Mouse (Mus musculus): ENCODE results near the gene Card9. TPM values are rescaled to one million over a fixed set of nuclear protein-coding genes. Genes with fewer than 3 reads are reported as not detected.

The Card9 gene
- total RNA-seq, 2 experiments from 2014 or later, result 2.0 to 2.6 TPM

GRCm38 (mm10) chr2:26306702-26307101, 54.0 kb downstream of the Card9 start:
- DNase-seq (ENCODE audit: low spot score in 2 of 2), result no peak

- no peak for DNase-seq (ENCODE audit: low spot score in 2 of 2)
Observed at GRCm38 (mm10) chr2:26305555-26305954, 55.2 kb downstream of the Card9 start.

GRCm38 (mm10) chr2:26304711-26305110, 56.0 kb downstream of the Card9 start:
- no peak for DNase-seq (ENCODE audit: low spot score in 2 of 2)

Other genes starting within 250 kb of the Card9 start
- gene Nacc2, start 237.7 kb downstream of the Card9 start, total RNA-seq (2021), result 10 to 100 TPM; 42.8 to 46.3 TPM
- not detected for gene Lhx3, start 152.6 kb downstream of the Card9 start, total RNA-seq (2021)
- gene Qsox2, start 123.4 kb downstream of the Card9 start, total RNA-seq (2021), result 10 to 100 TPM; 18.6 to 19.1 TPM
- gene Ccdc187, start 66.4 kb downstream of the Card9 start, total RNA-seq (2021), result 1 to 10 TPM in 1 of 2 experiments, under 1 TPM in 1; 0.78 to 1.1 TPM
- gene Gpsm1, start 45.4 kb downstream of the Card9 start, total RNA-seq (2021), result 10 to 100 TPM; 83.7 to 84.2 TPM
- 10 to 100 TPM; 26.6 to 27.1 TPM for gene Dnlz, start 8.8 kb downstream of the Card9 start, total RNA-seq (2021)
- 10 to 100 TPM; 80.5 to 89.7 TPM for gene Snapc4, start 19.7 kb upstream of the Card9 start, total RNA-seq (2021)
- gene Entr1, start 28.4 kb upstream of the Card9 start, total RNA-seq (2021), result 100 to 1,000 TPM; 176 TPM
- gene Pmpca, start 28.4 kb upstream of the Card9 start, total RNA-seq (2021), result 100 to 1,000 TPM; 111 to 112 TPM
- gene Inpp5e, start 48.3 kb upstream of the Card9 start, total RNA-seq (2021), result 10 to 100 TPM; 17.2 to 21.0 TPM
- gene Sec16a, start 84.3 kb upstream of the Card9 start, total RNA-seq (2021), result 10 to 100 TPM; 43.9 to 46.1 TPM
- 10 to 100 TPM; 43.9 to 46.7 TPM for gene Notch1, start 155.7 kb upstream of the Card9 start, total RNA-seq (2021)
- gene Egfl7, start 219.1 kb upstream of the Card9 start, total RNA-seq (2021), result 100 to 1,000 TPM in 1 of 2 experiments, 10 to 100 TPM in 1; 82.2 to 102 TPM
- not detected for gene Gm20532, start 225.7 kb upstream of the Card9 start, total RNA-seq (2021)
- gene Agpat2, start 243.5 kb upstream of the Card9 start, total RNA-seq (2021), result 1 to 10 TPM; 2.1 to 2.5 TPM